Mouse (Mus musculus): ENCODE measurements around the gene Nup155.

- no peak for TF ChIP-seq GATA1 (IDR thresholded peaks at IDR 0.05; ENCODE audit: borderline replicate concordance, low read length)
- TF ChIP-seq FLI1 (IDR thresholded peaks at IDR 0.05; ENCODE audit: low read length) = no peak
Observed at GRCm38 (mm10) chr15:8131268-8131667, 22.2 kb downstream of the Nup155 start.

Data from megakaryocyte, embryonic 14.5 days (primary cell).